Mouse (Mus musculus): ENCODE measurements around the gene I830077J02Rik. TPM values are rescaled to one million over a fixed set of nuclear protein-coding genes. Genes with fewer than 3 reads are reported as not detected.

The I830077J02Rik gene
- 0.50 and 0.61 TPM in 2 replicates for polyA plus RNA-seq (2012; rRNA removed)

DNA sequence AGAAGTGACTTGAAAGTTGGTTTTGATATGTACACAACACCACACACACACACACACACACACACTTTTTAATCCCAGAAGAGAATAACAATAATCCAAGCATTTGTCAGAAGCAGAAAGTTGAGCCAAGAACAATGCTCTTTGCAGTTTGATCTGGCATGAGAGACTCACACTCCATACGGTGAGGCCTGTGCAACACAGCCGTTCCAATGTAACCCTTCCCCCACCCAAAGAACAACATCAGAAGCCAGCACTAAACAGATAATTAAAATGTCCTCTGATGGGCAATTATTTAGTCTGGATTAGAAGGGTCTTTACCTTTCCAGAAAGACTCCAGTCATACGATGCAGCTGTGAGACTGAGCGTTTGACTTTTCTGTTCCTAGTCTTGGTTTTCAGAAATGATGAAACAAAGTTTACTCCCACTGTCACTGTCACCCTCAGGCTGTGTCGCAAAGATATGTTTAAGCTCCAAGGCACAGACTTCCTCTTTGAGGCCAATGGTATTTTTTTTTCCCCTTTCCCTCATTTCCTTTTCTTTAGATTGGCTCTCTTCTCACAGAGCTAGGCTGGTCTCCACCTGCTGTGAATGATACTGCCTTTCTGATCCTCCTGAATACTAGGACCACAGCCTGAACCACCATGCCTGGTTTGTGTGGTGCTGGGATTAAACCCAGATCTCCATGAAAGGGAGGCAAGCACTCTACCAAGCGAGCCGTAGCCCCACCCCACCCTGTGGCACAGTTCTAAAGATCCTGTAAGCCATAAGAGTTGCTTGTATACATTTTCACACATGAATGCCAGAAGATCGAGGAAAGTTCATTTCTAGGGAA, at the start of gene I830077J02Rik:
TSS of gene I830077J02Rik (minus strand) at position 425 of the 832 bp plus-strand sequence.

DNA sequence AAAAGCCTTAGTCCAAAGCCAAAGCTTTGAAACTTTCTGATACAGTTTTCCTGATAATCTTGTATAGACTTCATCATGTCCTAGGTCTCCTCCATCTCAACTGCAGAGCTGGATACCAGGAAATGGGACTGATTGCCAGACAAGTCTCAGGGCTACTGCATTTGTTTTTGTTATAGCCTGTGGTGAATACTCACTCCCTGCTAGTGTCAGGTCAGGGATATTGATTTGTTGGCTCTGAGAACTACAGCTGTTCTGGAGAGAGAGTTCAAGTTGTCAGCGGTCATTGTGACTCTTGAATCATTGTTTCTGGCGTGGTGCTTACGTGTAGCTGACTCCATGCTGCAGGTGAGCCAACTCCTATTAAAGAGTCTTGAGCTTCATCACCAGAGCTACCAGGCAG, 40.9 kb upstream of the I830077J02Rik start, which contains the start of gene Ovgp1:
TSS of gene Ovgp1 (plus strand) at position 301 of the 400 bp plus-strand sequence.

DNA sequence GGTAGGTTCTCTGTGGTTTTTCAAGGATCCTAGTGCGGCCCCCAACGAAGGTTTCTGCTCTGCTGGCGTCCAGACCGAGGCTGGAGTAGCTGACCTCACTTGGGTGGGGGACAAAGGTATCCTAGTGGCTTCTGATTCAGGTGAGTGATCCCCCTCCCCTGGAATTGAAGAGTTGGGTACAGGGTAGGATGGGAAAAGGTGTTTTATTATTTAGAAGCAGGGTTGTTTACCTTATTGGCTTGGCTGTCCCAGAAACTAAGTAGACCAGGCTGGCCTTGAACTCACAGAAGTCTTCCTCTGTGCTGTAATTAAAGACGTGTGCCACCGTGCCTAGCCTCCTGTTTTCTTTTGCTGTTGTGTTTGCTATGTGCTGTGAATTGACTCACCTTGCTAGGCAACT, 27.5 kb upstream of the I830077J02Rik start, which contains the start of gene Atp5f1:
TSS of gene Atp5f1 (minus strand) at position 101 of the 400 bp plus-strand sequence.

DNA sequence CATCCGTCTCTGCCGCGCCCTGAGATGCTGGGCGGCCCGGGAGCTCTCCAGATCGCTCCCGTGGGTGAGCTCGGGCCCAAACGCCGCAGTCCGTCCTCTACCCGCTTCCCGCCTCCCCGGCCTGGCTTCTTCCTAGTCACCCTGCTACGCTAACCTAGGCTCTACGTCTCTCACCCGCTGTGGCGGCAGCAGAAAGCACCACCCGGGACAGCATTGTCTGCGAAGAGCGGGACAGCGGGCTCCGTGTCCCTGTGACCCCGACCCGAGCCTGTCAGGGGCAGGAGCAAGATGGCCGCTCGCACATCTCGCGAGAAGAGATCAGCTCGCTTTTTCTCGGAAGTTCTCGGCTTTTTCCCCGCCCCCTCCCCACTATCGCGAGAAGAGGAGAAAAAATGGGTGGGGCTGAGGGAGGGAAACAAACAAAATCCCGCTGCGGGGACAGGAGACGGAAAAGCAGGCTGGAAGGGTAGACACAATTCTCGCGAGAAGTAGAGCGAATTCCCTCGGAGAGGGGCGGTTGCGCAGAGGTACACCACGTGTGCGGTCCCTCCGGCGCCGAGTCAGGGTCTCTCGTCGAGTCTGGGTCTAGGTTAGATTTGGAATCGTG, 26.6 kb upstream of the I830077J02Rik start, which contains the start of gene Wdr77:
TSS of gene Wdr77 (plus strand) at position 396 of the 607 bp plus-strand sequence.

Other genes with a start within 250 kb of the I830077J02Rik start
- gene Ddx20, start 245.1 kb downstream of the I830077J02Rik start, polyA plus RNA-seq (2012; rRNA removed): 19.4 and 21.2 TPM in 2 replicates
- 4.4 and 6.0 TPM in 2 replicates for gene Inka2, start 228.1 kb downstream of the I830077J02Rik start, polyA plus RNA-seq (2012; rRNA removed)
- gene Rap1a, start 131.3 kb downstream of the I830077J02Rik start, polyA plus RNA-seq (2012; rRNA removed): 42.0 and 45.6 TPM in 2 replicates
- 0.22 and 0.30 TPM in 2 replicates for gene Adora3, start 61.8 kb downstream of the I830077J02Rik start, polyA plus RNA-seq (2012; rRNA removed)
- 0.16 TPM in 1 of 2 replicates, not detected in the other for gene Tmigd3, start 61.8 kb downstream of the I830077J02Rik start, polyA plus RNA-seq (2012; rRNA removed)
- 65.3 and 74.5 TPM in 2 replicates for gene Wdr77, start 26.7 kb upstream of the I830077J02Rik start, polyA plus RNA-seq (2012; rRNA removed)
- 306 and 320 TPM in 2 replicates for gene Atp5f1, start 27.4 kb upstream of the I830077J02Rik start, polyA plus RNA-seq (2012; rRNA removed)
- gene Ovgp1, start 41.0 kb upstream of the I830077J02Rik start, polyA plus RNA-seq (2012; rRNA removed): 13.5 and 14.0 TPM in 2 replicates
- gene Pifo, start 82.0 kb upstream of the I830077J02Rik start, polyA plus RNA-seq (2012; rRNA removed): 3.2 and 4.1 TPM in 2 replicates
- not detected in 2 replicates for gene Chil5, start 100.2 kb upstream of the I830077J02Rik start, polyA plus RNA-seq (2012; rRNA removed)
- gene Chia1, start 180.6 kb upstream of the I830077J02Rik start, polyA plus RNA-seq (2012; rRNA removed): 1.2 and 1.3 TPM in 2 replicates
- gene Chil3, start 234.9 kb upstream of the I830077J02Rik start, polyA plus RNA-seq (2012; rRNA removed): not detected in 2 replicates

Data from central nervous system, embryonic 14 days (tissue).